Mouse (Mus musculus): Measurements from ENCODE around the gene Foxi3.

Foxi3 gene

DNA sequence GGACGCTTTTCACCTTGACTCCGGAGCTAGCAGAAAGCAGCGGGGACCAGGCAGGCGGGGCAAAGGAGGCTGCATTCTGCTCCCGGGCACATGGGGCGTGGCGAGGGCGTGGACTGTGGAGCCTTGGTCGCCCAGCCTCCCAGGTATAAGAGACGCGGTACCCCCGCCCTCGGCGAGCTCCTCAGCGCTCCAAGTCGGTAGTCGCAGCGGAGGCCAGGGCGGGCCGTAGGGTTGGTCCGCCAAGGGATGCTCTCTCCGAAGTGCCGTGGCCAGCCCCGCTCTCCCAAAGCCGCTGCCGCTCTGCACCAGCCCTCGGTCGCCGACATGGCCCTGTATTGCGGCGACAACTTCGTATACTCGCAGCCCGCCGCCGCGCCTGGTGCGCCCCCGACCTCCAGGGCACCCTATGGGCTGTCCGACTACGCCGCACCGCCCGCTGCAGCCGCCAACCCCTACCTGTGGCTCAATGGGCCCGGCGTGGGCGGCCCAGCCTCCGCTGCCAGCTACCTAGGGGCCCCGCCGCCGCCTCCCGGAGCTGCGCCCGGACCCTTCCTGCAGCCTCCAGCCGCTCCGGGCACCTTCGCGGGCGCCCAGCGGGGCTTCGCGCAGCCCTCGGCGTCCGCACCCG is at the start of gene Foxi3:
TSS of gene Foxi3 (plus strand) at position 247 of the 628 bp plus-strand sequence.
- DNase-seq (ENCODE audit: low read depth, low spot score) = no peak

DNA sequence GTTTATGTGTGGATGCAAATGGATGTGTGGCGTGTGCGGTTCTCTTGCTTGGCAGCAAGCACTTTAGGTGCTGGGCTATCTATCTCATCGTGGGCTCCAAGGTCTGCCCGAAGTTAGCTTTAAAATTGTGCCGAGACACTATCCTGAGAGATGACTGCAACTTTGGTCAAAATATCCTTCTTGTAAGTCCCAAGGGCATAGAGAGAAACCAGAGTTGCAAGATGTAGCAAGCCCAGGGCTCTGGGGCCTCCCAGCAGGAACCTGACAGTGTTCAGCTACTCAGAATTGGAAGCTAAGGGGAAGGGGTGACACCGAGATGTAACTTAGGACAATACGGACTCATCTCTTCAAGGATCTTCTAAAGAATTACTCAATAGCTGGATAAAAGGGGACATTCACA is 46.8 kb upstream of the Foxi3 start:
- no peak for DNase-seq (ENCODE audit: low read depth, low spot score)

DNA sequence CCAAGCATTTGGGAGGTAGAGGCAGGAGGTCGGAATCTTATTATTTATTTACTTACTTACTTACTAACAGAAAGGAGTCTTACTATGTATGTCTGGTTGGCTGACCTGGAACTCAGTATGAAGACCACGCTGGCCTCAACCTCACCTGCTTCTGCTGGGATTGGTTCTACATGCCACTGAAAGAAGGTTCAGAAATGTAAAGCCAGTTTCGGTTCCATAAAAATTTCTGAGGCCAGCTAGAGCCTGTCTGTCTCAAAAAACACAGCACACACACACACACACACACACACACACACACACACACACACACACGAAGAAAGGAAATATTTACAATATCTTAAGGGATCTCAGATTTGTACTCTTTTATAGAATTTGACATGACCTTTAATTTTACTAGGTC is 46.0 kb upstream of the Foxi3 start:
- no peak for DNase-seq (ENCODE audit: low read depth, low spot score)

DNA sequence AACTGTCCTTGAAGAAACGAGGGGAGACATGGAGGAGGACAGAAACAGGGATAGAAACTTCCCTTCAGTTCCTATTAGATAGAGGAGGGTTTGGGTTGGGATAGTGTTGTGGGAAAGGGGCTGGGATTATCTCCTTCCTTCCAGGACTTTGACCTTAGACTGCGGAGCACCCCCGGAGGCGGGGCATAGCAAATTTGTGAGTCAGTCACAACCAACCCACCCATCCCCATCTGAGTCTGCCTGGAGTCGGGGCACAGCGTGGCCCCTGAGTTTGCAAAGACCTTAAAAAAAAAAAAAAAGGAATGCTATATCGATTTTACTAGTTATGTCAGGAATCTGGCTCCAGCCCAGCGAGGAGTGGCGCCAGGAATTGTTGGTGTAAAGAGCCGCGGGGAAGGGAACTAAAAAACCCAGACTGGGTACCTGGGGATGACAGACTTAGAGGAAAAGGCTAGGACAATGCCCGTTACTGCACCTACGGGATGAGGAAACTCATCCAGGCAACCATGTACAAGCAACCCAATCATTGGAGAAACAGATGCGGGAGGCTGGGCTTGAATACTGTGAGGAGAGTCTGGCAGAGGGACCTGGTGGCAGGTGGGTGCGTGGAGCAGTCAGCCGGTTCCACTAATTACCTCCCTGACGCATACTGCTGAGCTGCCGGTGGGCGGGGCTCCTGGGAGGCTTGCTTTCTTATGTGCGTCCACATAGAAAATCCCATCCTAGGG is 44.5 kb upstream of the Foxi3 start:
- DNase-seq (ENCODE audit: low read depth, low spot score) = peak; percentile 15

DNA sequence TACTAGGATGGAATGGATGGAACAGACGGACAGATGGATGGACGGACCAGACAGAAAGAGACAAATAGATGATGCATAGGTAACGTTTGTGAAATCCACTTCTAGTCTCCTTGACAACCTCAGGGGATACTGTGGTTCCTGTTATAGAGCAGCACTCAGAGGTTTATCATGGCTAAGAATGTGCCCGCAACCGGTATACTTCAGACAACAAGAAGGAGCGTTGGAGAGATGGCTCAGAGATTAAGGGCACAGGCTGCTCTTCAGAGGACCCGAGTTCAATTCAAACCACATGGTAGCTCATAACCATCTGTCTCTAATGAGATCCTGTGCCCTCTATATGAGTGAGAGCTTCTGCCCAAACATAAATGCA is 44.0 kb upstream of the Foxi3 start:
- DNase-seq (ENCODE audit: low read depth, low spot score) = no peak

DNA sequence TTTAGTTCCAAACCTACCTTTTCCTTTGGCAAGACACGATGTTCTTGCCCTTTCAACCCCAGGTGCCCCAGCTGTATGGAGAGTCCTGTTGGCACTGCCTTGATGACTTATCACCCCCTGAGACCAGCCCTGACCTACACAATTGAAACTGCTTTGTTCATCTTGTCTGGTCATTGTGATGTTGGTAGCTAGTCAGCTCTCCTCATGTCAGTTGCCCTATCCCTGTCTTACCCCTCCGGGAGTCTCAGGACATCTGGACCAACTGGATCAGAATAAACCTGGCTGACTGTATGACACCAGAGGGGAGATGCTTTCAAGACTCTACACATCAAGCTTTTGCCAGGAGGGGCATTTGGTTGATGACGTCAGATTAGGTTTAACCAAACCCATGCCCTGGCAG is 37.5 kb upstream of the Foxi3 start, which contains the start of gene Tex37:
TSS of gene Tex37 (minus strand) at position 101 of the 400 bp plus-strand sequence.
- no peak for DNase-seq (ENCODE audit: low read depth, low spot score)

DNA sequence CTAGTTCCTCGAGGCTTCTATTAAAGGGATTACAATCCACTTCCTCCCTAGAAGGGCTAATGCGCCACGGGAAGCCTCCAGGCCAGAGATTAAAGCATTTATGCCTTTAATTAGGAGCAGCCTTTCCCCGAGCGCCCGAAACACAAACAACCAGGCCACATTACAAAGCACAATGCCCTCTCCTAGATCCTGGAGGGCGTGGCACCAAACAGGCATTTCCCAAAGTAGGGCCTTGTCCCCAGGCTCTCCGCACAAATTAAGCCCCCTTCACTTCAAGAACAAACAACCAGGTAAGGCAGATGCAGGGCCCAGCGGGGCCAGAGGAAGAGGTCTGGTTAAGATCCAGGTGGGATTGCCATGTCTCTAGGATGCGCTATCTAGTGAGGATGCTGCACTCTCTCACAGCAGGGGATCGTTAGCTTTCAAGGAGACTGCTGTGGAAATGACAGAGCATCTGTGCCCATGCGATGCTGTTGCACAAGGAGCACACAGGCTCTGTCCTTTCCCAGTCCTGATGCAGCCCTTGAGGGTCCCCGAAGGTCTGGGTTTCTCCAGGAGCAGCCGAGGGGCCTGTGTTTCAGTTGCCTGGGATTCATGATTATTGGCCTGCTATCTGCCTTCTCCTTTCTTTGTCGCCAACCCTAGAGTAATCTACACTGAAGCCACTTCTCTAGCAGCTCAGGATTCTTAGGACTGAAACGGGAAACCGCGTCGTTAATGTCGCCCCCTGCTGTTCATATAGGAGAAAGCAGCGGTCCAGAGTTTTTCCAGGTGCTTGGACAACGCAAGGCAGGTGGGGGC is 34.9 kb upstream of the Foxi3 start:
- peak; percentile 19 for DNase-seq (ENCODE audit: low read depth, low spot score)

DNA sequence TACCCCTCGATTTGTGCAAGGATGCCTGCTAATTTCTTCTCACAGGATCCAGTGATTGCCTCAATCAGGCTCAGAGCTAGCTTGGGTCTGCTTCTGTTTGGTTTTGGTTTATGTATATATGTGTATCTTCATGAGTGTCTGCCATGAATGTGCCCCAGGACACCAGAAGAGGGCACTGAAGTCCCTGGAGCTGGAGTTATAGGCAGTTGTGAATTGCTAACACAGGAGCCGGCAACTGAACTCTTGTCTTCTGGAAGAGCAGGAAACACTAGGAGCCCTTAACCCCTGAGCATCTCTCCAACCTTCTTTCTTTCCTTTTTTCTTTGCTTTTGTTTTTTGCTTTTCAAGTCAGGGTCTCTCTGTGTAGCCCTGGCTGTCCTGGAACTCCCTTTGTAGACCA is 24.5 kb upstream of the Foxi3 start:
- DNase-seq (ENCODE audit: low read depth, low spot score) = no peak

DNA sequence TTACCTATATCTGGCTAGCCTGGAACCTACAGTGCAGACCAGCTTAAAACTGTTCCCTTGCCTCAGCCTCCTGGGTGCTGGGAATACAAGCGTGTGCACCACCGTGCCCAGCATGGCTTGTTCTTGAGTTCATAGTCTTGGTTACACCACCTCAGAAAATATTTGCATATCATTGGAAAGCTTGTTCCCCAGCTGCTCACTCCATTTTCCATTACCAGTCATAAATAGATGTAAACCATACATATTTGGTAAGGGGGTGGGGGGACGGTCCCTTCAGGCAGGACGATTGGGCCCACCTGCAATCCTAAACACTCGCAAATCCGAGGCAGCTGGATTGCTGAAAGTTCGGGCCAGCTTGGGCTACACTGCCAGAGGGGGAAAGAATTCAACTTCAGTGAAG is 3.1 kb upstream of the Foxi3 start:
- DNase-seq (ENCODE audit: low read depth, low spot score) = no peak

DNA sequence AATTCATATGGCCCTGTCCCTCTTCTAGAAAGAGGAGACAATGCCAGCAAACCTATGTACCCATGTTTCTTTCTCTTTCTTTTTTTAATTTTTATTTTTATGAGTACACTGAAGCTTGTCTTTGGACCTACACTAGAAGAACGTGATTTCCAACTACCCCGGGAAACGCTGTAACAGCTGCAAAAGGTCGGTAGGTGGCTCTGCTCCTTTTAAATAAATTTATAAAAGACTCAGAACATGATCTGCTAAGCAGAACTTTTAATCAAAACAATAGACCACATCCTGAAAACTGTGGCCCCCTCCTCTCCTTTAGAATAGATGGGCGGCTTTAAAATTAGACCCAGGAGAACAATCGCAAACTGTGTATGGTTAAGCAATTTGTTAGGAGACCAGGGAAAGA is 2.3 kb upstream of the Foxi3 start:
- DNase-seq (ENCODE audit: low read depth, low spot score) = peak; percentile 12

DNA sequence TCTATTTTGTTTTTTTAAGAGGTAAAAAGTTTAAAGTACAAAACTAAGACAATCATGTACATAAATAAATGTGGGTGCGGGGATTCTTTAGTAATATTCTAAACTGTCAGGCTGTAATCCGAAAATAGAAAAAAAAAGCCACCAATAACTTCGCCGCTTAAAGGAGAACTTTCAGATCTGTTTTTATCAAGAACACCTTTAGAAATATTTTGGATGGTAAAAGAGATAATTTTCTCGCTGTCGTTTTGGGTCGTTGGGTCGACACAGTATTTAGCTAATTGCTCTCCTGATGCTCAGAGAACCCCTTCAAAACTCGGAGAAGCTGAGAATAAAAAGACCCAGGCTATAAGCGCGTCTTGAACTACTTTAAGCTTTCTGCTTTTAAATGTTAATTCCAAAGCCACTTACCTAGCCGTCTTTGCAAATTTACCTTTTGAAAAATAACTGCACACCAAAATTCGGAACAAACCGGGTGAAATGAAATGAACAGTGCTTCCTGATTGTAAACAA is 985 bp upstream of the Foxi3 start:
- no peak for DNase-seq (ENCODE audit: low read depth, low spot score)

DNA sequence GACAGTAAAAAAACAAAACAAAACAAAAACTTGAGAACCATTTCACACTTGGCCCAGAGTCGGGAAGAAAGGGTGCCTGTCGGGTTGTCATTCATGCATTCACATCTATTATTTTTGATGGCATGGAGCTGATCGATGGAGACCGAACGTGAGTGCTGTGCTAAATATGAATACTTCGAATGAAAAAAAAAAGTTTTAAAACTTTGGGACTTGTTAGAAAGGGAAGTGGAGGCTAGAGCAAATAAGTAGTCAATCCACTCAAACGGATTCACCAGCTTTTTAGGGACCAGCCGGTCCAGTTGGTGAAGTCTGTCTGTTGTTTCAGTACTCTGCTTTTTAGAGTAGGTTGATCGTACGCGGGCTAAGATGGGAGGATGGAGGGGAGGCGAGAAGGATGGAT is 490 bp upstream of the Foxi3 start:
- DNase-seq (ENCODE audit: low read depth, low spot score) = no peak

DNA sequence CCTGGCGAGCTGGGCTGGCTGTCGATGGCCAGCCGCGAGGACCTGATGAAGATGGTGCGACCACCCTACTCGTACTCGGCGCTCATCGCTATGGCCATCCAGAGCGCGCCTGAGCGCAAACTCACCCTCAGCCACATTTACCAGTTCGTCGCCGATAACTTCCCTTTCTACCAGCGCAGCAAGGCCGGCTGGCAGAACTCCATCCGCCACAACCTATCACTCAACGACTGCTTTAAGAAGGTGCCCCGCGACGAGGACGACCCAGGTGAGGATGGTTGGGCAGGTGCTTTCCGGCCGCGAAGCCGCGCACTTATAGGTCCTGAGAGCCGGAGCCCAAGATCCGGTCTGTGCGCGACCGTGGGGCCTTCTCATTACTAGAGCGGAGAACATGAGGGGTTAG is 605 bp downstream of the Foxi3 start:
- DNase-seq (ENCODE audit: low read depth, low spot score) = no peak

DNA sequence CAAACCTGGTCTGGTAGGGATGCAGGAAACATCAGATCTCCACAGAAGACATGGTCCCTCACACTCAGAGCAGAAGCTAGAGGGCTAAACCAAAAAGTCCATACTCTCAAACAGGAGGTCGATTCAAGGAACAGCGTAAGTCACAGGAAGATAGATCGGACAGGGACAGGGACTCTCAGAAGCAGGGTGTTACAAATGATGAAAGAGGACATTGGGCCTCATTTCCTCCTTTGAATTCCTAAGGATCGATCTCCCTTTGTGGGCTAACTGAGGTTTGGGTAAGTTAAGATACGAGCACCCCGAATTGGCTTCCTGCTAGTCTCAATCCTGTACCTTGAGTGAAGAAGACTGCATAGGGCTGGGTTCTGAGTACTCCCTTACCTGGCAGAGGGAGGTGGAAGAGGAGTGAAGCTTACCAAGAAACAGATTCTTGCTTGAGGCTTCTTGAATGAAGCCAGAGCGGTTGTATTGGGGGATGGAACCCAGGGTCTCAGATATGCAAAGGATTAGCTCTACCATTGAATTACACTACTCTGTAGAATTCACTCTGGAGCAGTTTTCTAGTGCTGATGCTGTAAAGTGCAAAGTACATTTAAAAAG is 1.1 kb downstream of the Foxi3 start:
- no peak for DNase-seq (ENCODE audit: low read depth, low spot score)

DNA sequence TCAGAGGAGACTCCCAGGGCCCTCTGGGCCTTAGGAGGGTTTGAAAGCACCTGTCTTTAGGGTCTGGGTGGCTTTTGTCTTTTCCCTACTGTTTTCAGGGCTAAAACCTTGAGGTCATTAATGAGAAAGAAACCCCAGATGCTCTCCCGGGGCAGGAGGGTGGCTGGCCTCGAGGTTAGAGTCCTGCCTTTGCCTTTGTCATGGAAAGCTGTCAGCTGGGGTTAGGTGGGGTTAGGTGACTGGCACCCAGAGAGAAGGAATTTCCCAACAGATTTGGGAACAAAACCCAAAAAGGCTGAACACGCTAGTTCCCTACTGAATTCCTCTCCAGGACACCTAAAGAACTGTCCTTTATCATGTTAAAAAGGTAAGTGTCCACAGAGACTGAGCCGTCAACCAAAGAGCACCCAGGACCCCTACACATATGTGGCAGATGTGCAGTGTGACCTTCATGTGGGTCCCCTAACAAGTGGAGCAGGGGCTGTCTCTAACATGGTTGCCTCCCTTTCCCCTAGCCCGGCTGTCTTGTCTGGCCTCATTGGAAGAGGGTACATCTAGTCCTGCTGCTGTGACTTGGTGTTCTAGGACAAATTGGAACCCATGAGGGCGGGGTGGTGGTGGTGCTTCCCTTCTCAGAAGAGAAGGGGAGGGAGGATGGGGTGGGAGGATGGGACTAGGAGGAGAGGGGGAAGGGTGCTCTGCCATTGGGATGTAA is 7.9 kb downstream of the Foxi3 start:
- no peak for DNase-seq (ENCODE audit: low read depth, low spot score)

DNA sequence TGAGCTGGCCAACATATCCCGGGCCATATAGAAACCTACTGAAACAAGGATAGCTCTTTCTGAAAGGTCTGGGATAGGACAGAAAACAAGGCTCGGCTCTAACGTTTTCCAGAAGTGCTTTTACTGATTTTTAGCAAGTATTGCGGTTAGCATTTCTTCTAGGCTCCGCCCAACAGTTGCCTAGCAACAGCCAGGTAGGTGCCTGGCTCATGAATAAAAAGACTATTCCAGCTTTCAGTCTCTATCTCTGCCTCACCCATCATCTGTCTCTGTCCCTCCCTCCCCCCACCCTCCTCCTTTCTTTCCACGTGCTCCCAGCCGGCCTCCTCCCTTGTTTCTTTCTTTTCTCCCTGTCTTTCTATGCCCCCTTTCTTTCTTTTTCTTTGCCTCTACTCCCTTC is 9.4 kb downstream of the Foxi3 start:
- DNase-seq (ENCODE audit: low read depth, low spot score) = no peak

DNA sequence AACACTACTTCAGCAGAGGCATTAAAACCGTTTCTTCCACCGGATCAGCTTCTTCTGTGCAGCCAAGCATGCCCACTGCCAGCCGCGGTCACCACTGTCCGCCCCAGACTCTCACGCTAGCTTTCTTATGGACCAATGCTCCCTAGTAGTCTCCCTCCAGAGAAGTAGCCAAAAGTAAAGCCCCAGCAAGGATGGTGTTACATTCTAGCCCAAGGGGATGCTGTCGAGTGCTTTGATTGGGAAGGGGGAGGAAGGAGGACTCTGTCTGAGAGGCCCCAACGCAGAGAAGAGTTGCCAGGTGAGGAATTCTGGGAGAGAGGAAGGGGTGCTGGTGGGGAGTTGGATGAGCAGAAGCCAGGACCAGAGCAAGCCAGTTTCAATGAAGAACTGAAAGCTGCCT is 11.1 kb downstream of the Foxi3 start:
- no peak for DNase-seq (ENCODE audit: low read depth, low spot score)

DNA sequence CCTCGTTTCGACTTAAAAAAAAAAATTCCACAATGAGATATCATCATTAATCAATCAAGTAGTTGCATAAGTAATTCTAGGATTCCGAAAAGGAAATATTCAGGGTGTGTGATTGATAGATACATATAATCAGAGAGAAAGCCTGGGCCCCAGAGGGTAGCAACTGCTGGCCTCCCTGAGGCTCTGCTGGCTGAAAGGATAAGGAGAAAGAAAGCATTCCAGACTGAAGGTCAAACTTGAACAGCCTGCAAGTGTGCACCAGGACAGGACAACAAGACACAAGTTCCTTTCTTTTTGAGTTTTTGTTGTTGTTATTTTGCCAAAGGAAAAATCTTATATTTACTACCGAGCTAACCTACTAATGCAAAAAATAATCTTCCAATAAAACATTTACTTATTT is 12.0 kb downstream of the Foxi3 start:
- DNase-seq (ENCODE audit: low read depth, low spot score) = no peak

DNA sequence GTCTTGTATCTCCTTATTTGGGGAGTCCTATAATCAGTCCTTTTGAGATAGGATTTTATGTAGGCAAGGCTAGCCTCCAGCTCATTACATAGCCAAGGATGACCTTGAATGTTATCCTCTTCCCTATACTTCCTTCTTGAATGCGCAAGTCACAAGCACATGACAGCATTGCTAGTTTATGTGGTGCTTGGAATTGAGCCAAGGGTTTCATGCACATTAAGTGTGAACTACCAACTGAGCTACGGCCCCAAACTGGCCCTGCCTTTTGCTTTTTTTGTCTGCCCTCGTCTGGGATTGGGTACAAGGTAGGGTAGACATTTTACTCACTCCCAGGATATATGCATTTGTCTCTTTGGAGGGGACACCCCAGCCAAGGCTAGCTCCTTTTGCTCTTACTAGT is 16.7 kb downstream of the Foxi3 start:
- DNase-seq (ENCODE audit: low read depth, low spot score) = no peak

DNA sequence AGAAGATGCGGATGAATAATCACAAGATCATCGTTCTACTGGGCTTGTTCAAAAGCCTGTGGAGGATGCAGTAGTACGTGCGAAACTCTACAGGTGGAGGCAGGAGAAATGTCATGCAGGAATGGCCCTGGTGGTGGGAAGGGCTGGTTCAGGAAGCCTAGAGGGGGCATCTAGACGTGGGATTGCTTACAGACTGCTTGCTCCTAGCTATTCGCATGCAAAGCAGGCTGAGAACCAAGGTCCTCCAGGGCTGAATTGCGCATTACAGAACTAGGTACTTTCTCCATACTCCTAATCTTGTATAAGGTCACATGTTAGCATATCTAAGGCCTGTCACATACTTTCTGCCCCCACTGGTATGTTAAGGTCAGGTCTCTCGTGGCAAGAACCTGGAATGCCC is 24.7 kb downstream of the Foxi3 start:
- DNase-seq (ENCODE audit: low read depth, low spot score) = no peak

DNA sequence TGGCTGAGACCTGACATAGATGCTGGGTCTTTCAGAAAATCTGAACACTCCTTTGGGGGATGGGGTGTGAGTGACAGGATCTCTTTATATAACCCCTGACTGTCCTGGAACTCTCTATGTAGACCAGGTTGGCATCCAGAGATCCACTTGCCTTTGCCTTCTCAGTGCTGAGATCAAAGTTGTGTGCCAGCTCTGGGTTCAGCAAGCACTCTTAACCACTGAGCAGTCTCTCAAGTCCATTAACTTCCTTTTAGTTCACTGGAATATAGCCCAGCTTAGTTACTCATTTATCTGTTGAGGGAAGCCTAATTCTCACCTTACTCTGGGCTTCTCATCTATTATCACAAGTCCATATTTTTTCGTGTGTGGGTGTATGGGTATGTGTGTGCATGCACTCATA is 26.1 kb downstream of the Foxi3 start:
- no peak for DNase-seq (ENCODE audit: low read depth, low spot score)

DNA sequence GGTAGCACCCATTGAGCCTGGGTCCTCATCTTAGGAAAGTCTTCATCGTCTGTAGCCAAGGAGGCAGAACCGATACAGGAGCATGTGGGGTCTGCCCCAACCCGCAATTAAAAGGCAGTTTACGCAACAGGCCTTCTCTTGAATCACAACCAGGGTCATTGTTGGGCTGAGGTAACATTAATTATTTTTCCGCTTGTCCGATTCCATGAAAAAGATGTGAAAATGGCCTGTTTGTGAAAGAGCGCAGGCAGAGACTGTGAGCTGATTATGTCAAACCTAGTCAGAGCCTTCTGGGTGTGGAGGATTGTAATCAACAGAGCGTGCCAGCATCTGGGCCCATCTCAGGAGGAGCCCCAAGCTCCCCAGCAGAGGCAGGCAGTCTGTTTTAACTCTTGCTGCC is 30.4 kb downstream of the Foxi3 start:
- no peak for DNase-seq (ENCODE audit: low read depth, low spot score)

Data from telencephalon, adult 2 months (tissue).